Comparison of ENCODE assay signal across 24 mouse cellular contexts in the genomic region with DNA sequence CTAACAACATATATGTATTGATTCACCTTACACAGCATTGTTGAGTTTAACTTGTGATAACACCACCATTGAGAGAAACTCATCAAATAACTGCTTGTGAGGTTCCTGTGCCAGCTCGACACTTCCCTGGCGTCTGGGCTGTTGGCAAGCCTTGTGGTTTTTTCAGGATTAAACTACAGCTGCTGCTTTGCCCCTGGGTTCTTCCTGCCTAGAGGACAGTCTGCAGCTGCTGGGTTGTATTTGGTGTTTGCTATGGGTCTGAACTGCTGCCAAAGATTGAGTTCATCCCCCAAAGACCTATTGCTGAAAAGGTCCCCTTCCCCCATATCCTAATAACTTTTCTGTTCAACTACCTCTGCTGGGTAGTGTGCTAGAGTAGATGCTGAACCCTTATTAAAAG. TPM values are rescaled to one million over a fixed set of nuclear protein-coding genes. Genes with fewer than 3 reads are reported as not detected.
DNase-seq lines count a peak whose midpoint lies in the region; ATAC-seq and TF ChIP-seq lines count a peak whose summit lies in the region.
"Had no signal": no experiment of that assay in that cellular context is flagged by ENCODE, and none has a peak within 500 bp of the region (broad histone marks: within the 10 kb centered on the region; RNA-seq: fewer than 3 reads in every experiment).

No protein-coding gene starts in this region.

- TF ChIP-seq CTCF in lung, embryonic 14.5 days (IDR thresholded peaks at IDR 0.05; ENCODE audit: low read depth): no peak

- no peak overlapping the region for H3K27ac ChIP-seq in hindbrain, embryonic 16.5 days (ENCODE audit: low read depth, low read length)
- H3K27ac ChIP-seq in hindbrain, embryonic 13.5 days: no peak overlapping the region
- no peak overlapping the region for H3K27ac ChIP-seq in lung, embryonic 14.5 days (ENCODE audit: low read depth)
- H3K27ac ChIP-seq: forebrain, embryonic 12.5 days; hindbrain, embryonic 10.5 days had no signal

- peak; percentile 58; the same call in 1 of the 2 replicates for ATAC-seq in hindbrain, embryonic 16.5 days
- ATAC-seq in hindbrain, embryonic 13.5 days (ENCODE audit: low FRiP score): no peak
- peak; percentile 24; the same call in 1 of the 2 replicates for ATAC-seq in lung, embryonic 14.5 days (ENCODE audit: insufficient read depth)
- ATAC-seq: CD4-positive, CD25-positive, alpha-beta regulatory T cell, adult 4 months; forebrain, postnatal 0 days; inflammation-experienced regulatory T-cells, adult 6 months had no signal

- no peaks in the 10 kb centered on the region for H3K27me3 ChIP-seq in hindbrain, embryonic 16.5 days (replicated peaks; ENCODE audit: control insufficient read depth, insufficient read depth, low read length)
- H3K27me3 ChIP-seq in hindbrain, embryonic 13.5 days: no peaks in the 10 kb centered on the region
- H3K27me3 ChIP-seq in lung, embryonic 14.5 days (ENCODE audit: insufficient read depth, low read length): no peaks in the 10 kb centered on the region
- H3K27me3 ChIP-seq: forebrain, embryonic 12.5 days; heart, embryonic 12.5 days had no signal

- H3K4me2 ChIP-seq in hindbrain, embryonic 16.5 days (ENCODE audit: low read length): no peak overlapping the region
- no peak overlapping the region for H3K4me2 ChIP-seq in hindbrain, embryonic 13.5 days
- no peak overlapping the region for H3K4me2 ChIP-seq in lung, embryonic 14.5 days
- H3K4me2 ChIP-seq: forebrain, embryonic 12.5 days; heart, embryonic 12.5 days had no signal

- H3K4me1 ChIP-seq in hindbrain, embryonic 16.5 days (ENCODE audit: control insufficient read depth, insufficient read depth, low read depth, low read length): no peaks in the 10 kb centered on the region
- H3K4me1 ChIP-seq in hindbrain, embryonic 13.5 days (replicated peaks): no peaks in the 10 kb centered on the region
- no peaks in the 10 kb centered on the region for H3K4me1 ChIP-seq in lung, embryonic 14.5 days (ENCODE audit: insufficient read depth)
- H3K4me1 ChIP-seq: forebrain, embryonic 12.5 days; heart, embryonic 12.5 days; hindbrain, embryonic 10.5 days had no signal

- DNase-seq in cerebellum, postnatal 10 days: peak; percentile 42 to 54
- DNase-seq in cerebellum, adult 11-12 months: no peak
- peak; percentile 27 for DNase-seq in lung, embryonic 14.5 days
- no peak for DNase-seq in lung, postnatal 25 days (ENCODE audit: low spot score)
- DNase-seq in brain, adult 2 months (ENCODE audit: low read depth, low spot score): peak; percentile 5
- DNase-seq in right cerebral cortex, postnatal 25 days: no peak
- DNase-seq: adrenal gland, adult 8-10 months; adrenal gland, postnatal 36 days; B cell, adult 2 months; cerebellum, adult 18-20 months; cerebellum, adult 9-11 months; forebrain, postnatal 0 days; gastrocnemius, postnatal 14 days had no signal

- no peaks in the 10 kb centered on the region for H3K36me3 ChIP-seq in hindbrain, embryonic 16.5 days (ENCODE audit: control insufficient read depth, insufficient read depth, low read length)
- no peaks in the 10 kb centered on the region for H3K36me3 ChIP-seq in hindbrain, embryonic 13.5 days
- H3K36me3 ChIP-seq in lung, embryonic 14.5 days (ENCODE audit: insufficient read depth): no peaks in the 10 kb centered on the region
- H3K36me3 ChIP-seq: forebrain, embryonic 12.5 days; G1E; heart, embryonic 12.5 days; hindbrain, embryonic 10.5 days had no signal

- no peak overlapping the region for H3K4me3 ChIP-seq in hindbrain, embryonic 16.5 days (ENCODE audit: low read length)
- H3K4me3 ChIP-seq in hindbrain, embryonic 13.5 days: no peak overlapping the region
- H3K4me3 ChIP-seq in lung, embryonic 14.5 days (ENCODE audit: low read depth, low read length): no peak overlapping the region
- H3K4me3 ChIP-seq: forebrain, embryonic 12.5 days; heart, embryonic 12.5 days; hindbrain, embryonic 10.5 days had no signal

- 70% methylated on average over 2 of the region's 2 CpGs for WGBS in hindbrain, embryonic 16.5 days
- 71% methylated on average over 2 of the region's 2 CpGs for WGBS in hindbrain, embryonic 13.5 days
- 47% methylated on average over 2 of the region's 2 CpGs for WGBS in lung, embryonic 14.5 days

- no peaks in the 10 kb centered on the region for H3K9me3 ChIP-seq in hindbrain, embryonic 16.5 days (ENCODE audit: control insufficient read depth, low read length)
- H3K9me3 ChIP-seq in hindbrain, embryonic 13.5 days: no peaks in the 10 kb centered on the region
- no peaks in the 10 kb centered on the region for H3K9me3 ChIP-seq in lung, embryonic 14.5 days (ENCODE audit: low read depth, low read length)
- H3K9me3 ChIP-seq: forebrain, embryonic 12.5 days; G1E; heart, embryonic 12.5 days; hindbrain, embryonic 10.5 days had no signal

- no peak overlapping the region for H3K9ac ChIP-seq in hindbrain, embryonic 16.5 days (ENCODE audit: low read depth, low read length)
- H3K9ac ChIP-seq in hindbrain, embryonic 13.5 days: no peak overlapping the region
- no peak overlapping the region for H3K9ac ChIP-seq in lung, embryonic 14.5 days
- H3K9ac ChIP-seq: forebrain, embryonic 12.5 days; forebrain, postnatal 0 days; heart, embryonic 12.5 days had no signal

RNA-seq across cellular contexts. Expression of a gene that starts 6.7 kb away (rescaled TPM):
- not detected in 2 replicates for polyA plus RNA-seq in hindbrain, embryonic 16.5 days (2015; fragmentation: Nextera tagmentation; extraction: Ambion mirVana)
- polyA plus RNA-seq in hindbrain, embryonic 13.5 days (2015; fragmentation: Nextera tagmentation; extraction: Ambion mirVana): not detected in 2 replicates
- polyA plus RNA-seq in lung, embryonic 14.5 days (2014; fragmentation: Nextera tagmentation; extraction: Ambion mirVana): not detected in 2 replicates
- polyA plus RNA-seq: CD4-positive, CD25-positive, alpha-beta regulatory T cell, adult 4 months; embryonic facial prominence, embryonic 11.5 days; forebrain, embryonic 12.5 days; forebrain, postnatal 0 days; G1E; gonadal fat pad, adult 2 months; heart, embryonic 12.5 days; heart, embryonic 16.5 days; hindbrain, embryonic 10.5 days; inflammation-experienced regulatory T-cells, adult 6 months had no signal

RNA-seq across cellular contexts. Expression of a gene that starts 16.0 kb away (rescaled TPM):
- polyA plus RNA-seq in hindbrain, embryonic 16.5 days (2015; fragmentation: Nextera tagmentation; extraction: Ambion mirVana): not detected in 2 replicates
- polyA plus RNA-seq in hindbrain, embryonic 13.5 days (2015; fragmentation: Nextera tagmentation; extraction: Ambion mirVana): not detected in 2 replicates
- not detected in 2 replicates for polyA plus RNA-seq in lung, embryonic 14.5 days (2014; fragmentation: Nextera tagmentation; extraction: Ambion mirVana)
- polyA plus RNA-seq: CD4-positive, CD25-positive, alpha-beta regulatory T cell, adult 4 months; embryonic facial prominence, embryonic 11.5 days; forebrain, embryonic 12.5 days; forebrain, postnatal 0 days; G1E; gonadal fat pad, adult 2 months; heart, embryonic 12.5 days; heart, embryonic 16.5 days; hindbrain, embryonic 10.5 days; inflammation-experienced regulatory T-cells, adult 6 months had no signal

RNA-seq across cellular contexts. Expression of a gene that starts 23.3 kb away (rescaled TPM):
- not detected in 2 replicates for polyA plus RNA-seq in hindbrain, embryonic 16.5 days (2015; fragmentation: Nextera tagmentation; extraction: Ambion mirVana)
- polyA plus RNA-seq in hindbrain, embryonic 13.5 days (2015; fragmentation: Nextera tagmentation; extraction: Ambion mirVana): not detected in 2 replicates
- polyA plus RNA-seq in lung, embryonic 14.5 days (2014; fragmentation: Nextera tagmentation; extraction: Ambion mirVana): not detected in 2 replicates
- polyA plus RNA-seq: CD4-positive, CD25-positive, alpha-beta regulatory T cell, adult 4 months; embryonic facial prominence, embryonic 11.5 days; forebrain, embryonic 12.5 days; forebrain, postnatal 0 days; G1E; gonadal fat pad, adult 2 months; heart, embryonic 12.5 days; hindbrain, embryonic 10.5 days; inflammation-experienced regulatory T-cells, adult 6 months had no signal

RNA-seq across cellular contexts. Expression of a gene that starts 27.6 kb away (rescaled TPM):
- not detected in 2 replicates for polyA plus RNA-seq in hindbrain, embryonic 16.5 days (2015; fragmentation: Nextera tagmentation; extraction: Ambion mirVana)
- polyA plus RNA-seq in hindbrain, embryonic 13.5 days (2015; fragmentation: Nextera tagmentation; extraction: Ambion mirVana): not detected in 2 replicates
- polyA plus RNA-seq in lung, embryonic 14.5 days (2014; fragmentation: Nextera tagmentation; extraction: Ambion mirVana): not detected in 2 replicates
- polyA plus RNA-seq: CD4-positive, CD25-positive, alpha-beta regulatory T cell, adult 4 months; embryonic facial prominence, embryonic 11.5 days; forebrain, embryonic 12.5 days; forebrain, postnatal 0 days; G1E; gonadal fat pad, adult 2 months; heart, embryonic 12.5 days; heart, embryonic 16.5 days; hindbrain, embryonic 10.5 days; inflammation-experienced regulatory T-cells, adult 6 months had no signal

RNA-seq across cellular contexts. Expression of a gene that starts 38.6 kb away (rescaled TPM):
- polyA plus RNA-seq in hindbrain, embryonic 16.5 days (2015; fragmentation: Nextera tagmentation; extraction: Ambion mirVana): not detected in 2 replicates
- polyA plus RNA-seq in hindbrain, embryonic 13.5 days (2015; fragmentation: Nextera tagmentation; extraction: Ambion mirVana): not detected in 2 replicates
- polyA plus RNA-seq in lung, embryonic 14.5 days (2014; fragmentation: Nextera tagmentation; extraction: Ambion mirVana): not detected in 2 replicates
- polyA plus RNA-seq: CD4-positive, CD25-positive, alpha-beta regulatory T cell, adult 4 months; embryonic facial prominence, embryonic 11.5 days; forebrain, embryonic 12.5 days; forebrain, postnatal 0 days; G1E; gonadal fat pad, adult 2 months; heart, embryonic 12.5 days; heart, embryonic 16.5 days; hindbrain, embryonic 10.5 days; inflammation-experienced regulatory T-cells, adult 6 months had no signal

Comparison
In these comparisons a context has a peak if more than half of its experiments do, and no peak if none do; other contexts are left out.
1. DNase-seq: peak in cerebellum, postnatal 10 days (2 of 2), lung, embryonic 14.5 days (single experiment) and brain, adult 2 months (single experiment); none in cerebellum, adult 11-12 months (single experiment), lung, postnatal 25 days (single experiment) and right cerebral cortex, postnatal 25 days (single experiment).